Mouse (Mus musculus) embryonic fibroblast, embryonic 13.5 days (primary cell): ENCODE measurements at regions not wholly inside any gene's neighbourhood (a gene's known extent, or its start where the extent isn't known, plus 50 kb on each side); places are given as distances from the start of the nearest gene placed in this dataset.
A peak's percentile ranks its signal among the peaks of the same experiment; 100 is the strongest.

Source experiments
- H3K27ac ChIP-seq: 2 replicates; pipeline ENCODE4 v1.5.1; 2012; ENCODE audit warnings: low read length, control low read depth, inconsistent platforms; ENCODE audit not compliant: insufficient read depth
- H3K4me1 ChIP-seq: 2 replicates; pipeline ENCODE4 v1.6.1; 2011; ENCODE audit warnings: low read length; ENCODE audit not compliant: control insufficient read depth, insufficient read depth
- H3K4me3 ChIP-seq: 2 replicates; pipeline ENCODE4 v1.5.1; 2011; ENCODE audit warnings: mild to moderate bottlenecking, control low read depth, low read length; ENCODE audit not compliant: insufficient read depth
- CTCF ChIP-seq: IDR thresholded peaks from 2 replicates; pipeline ENCODE4 v1.5.1; 2011; ENCODE audit warnings: mild to moderate bottlenecking, control low read depth, low read length, moderate library complexity, borderline replicate concordance; ENCODE audit not compliant: insufficient read depth
- POLR2A ChIP-seq: IDR thresholded peaks from 2 replicates; pipeline ENCODE4 v1.6.1; 2011; ENCODE audit warnings: low read depth, mild to moderate bottlenecking, control low read depth, low read length, moderate library complexity

- H3K27ac ChIP-seq = no peak overlapping the region
- TF ChIP-seq POLR2A = no peak
- peak; percentile 86; the same call in 1 of the 2 replicates for TF ChIP-seq CTCF
- no peak overlapping the region for H3K4me3 ChIP-seq
- peaks cover 4% of the 10 kb centered on the region; the same call in 1 of the 2 replicates for H3K4me1 ChIP-seq
Observed at GRCm38 (mm10) chr4:106228534-106228933, 87.5 kb upstream of the Usp24 start.

- no peak overlapping the region for H3K4me3 ChIP-seq
- H3K27ac ChIP-seq = no peak overlapping the region
- TF ChIP-seq POLR2A = no peak
- TF ChIP-seq CTCF = no peak
- H3K4me1 ChIP-seq = peaks cover 4% of the 10 kb centered on the region; the same call in 1 of the 2 replicates
Observed at GRCm38 (mm10) chr4:106229526-106229925, 86.5 kb upstream of the Usp24 start.

GRCm38 (mm10) chr4:106232499-106232970, 83.5 kb upstream of the Usp24 start:
- TF ChIP-seq POLR2A = no peak
- TF ChIP-seq CTCF = no peak
- no peak overlapping the region for H3K27ac ChIP-seq

GRCm38 (mm10) chr4:106244384-106244819, 71.6 kb upstream of the Usp24 start:
- no peak overlapping the region for H3K27ac ChIP-seq
- H3K4me1 ChIP-seq = no peaks in the 10 kb centered on the region
- H3K4me3 ChIP-seq = no peak overlapping the region
- TF ChIP-seq CTCF = no peak
- no peak for TF ChIP-seq POLR2A

More at GRCm38 (mm10) chr4:106232499-106232970, 83.5 kb upstream of the Usp24 start:
- no peaks in the 10 kb centered on the region for H3K4me1 ChIP-seq
- no peak overlapping the region for H3K4me3 ChIP-seq

GRCm38 (mm10) chr4:106244826-106245510, 71.0 kb upstream of the Usp24 start:
- H3K27ac ChIP-seq = no peak overlapping the region

GRCm38 (mm10) chr4:106246695-106247094, 69.3 kb upstream of the Usp24 start:
- H3K27ac ChIP-seq = no peak overlapping the region
- TF ChIP-seq CTCF (no peak), POLR2A (no peak)
- no peak overlapping the region for H3K4me3 ChIP-seq
- no peaks in the 10 kb centered on the region for H3K4me1 ChIP-seq

More at GRCm38 (mm10) chr4:106244826-106245510, 71.0 kb upstream of the Usp24 start:
- H3K4me1 ChIP-seq = no peaks in the 10 kb centered on the region
- TF ChIP-seq POLR2A (no peak), CTCF (no peak)
- no peak overlapping the region for H3K4me3 ChIP-seq

- Histone ChIP-seq H3K4me1 (no peaks in the 10 kb centered on the region), H3K27ac (no peak overlapping the region), H3K4me3 (no peak overlapping the region)
- TF ChIP-seq CTCF = no peak
- TF ChIP-seq POLR2A = no peak
Observed at GRCm38 (mm10) chr4:106247398-106247797, 68.6 kb upstream of the Usp24 start.

GRCm38 (mm10) chr4:106248272-106248671, 67.7 kb upstream of the Usp24 start:
- Histone ChIP-seq H3K27ac (no peak overlapping the region), H3K4me3 (no peak overlapping the region), H3K4me1 (no peaks in the 10 kb centered on the region)
- TF ChIP-seq CTCF = no peak
- TF ChIP-seq POLR2A = no peak

- H3K4me3 ChIP-seq = no peak overlapping the region
- no peaks in the 10 kb centered on the region for H3K4me1 ChIP-seq
- no peak for TF ChIP-seq POLR2A
- TF ChIP-seq CTCF = no peak
- no peak overlapping the region for H3K27ac ChIP-seq
Observed at GRCm38 (mm10) chr4:106249028-106249782, 66.8 kb upstream of the Usp24 start.

- H3K4me1 ChIP-seq = no peaks in the 10 kb centered on the region
- H3K4me3 ChIP-seq = no peak overlapping the region
- TF ChIP-seq CTCF (no peak), POLR2A (no peak)
- H3K27ac ChIP-seq = no peak overlapping the region
Observed at GRCm38 (mm10) chr4:106250048-106250447, 66.0 kb upstream of the Usp24 start.
